Mouse (Mus musculus): ENCODE measurements at regions not wholly inside any gene's neighbourhood (a gene's known extent, or its start where the extent isn't known, plus 50 kb on each side); places are given as distances from the start of the nearest gene placed in this dataset.
A peak's percentile ranks its signal among the peaks of the same experiment; 100 is the strongest.

- peaks cover 2% of the 10 kb centered on the region for H3K4me1 ChIP-seq (replicated peaks)
- no peak overlapping the region for H3K4me2 ChIP-seq
- 86% methylated on average over 8 of the region's 8 CpGs for WGBS
- H3K36me3 ChIP-seq: peaks cover 23% of the 10 kb centered on the region
- no peak overlapping the region for H3K27ac ChIP-seq (ENCODE audit: poor library complexity, severe bottlenecking)
- H3K9ac ChIP-seq: no peak overlapping the region
- H3K27me3 ChIP-seq (replicated peaks): no peaks in the 10 kb centered on the region
- H3K4me3 ChIP-seq: no peak overlapping the region
- no peak for ATAC-seq (ENCODE audit: insufficient number of reproducible peaks, low FRiP score)
- H3K9me3 ChIP-seq (replicated peaks): no peaks in the 10 kb centered on the region
Observed at GRCm38 (mm10) chr4:101342071-101342762, 76.9 kb upstream of the Ak4 start.

GRCm38 (mm10) chr4:101340741-101341140, 75.7 kb upstream of the Jak1 start:
- ATAC-seq (ENCODE audit: insufficient number of reproducible peaks, low FRiP score): no peak
- H3K9me3 ChIP-seq (replicated peaks): no peaks in the 10 kb centered on the region
- H3K36me3 ChIP-seq: peaks cover 12% of the 10 kb centered on the region
- no peak overlapping the region for H3K9ac ChIP-seq
- no peak overlapping the region for H3K4me3 ChIP-seq
- H3K4me1 ChIP-seq (replicated peaks): peaks cover 16% of the 10 kb centered on the region
- no peak overlapping the region for H3K27ac ChIP-seq (ENCODE audit: poor library complexity, severe bottlenecking)
- H3K4me2 ChIP-seq: no peak overlapping the region
- no peaks in the 10 kb centered on the region for H3K27me3 ChIP-seq (replicated peaks)

GRCm38 (mm10) chr4:101338211-101338610, 73.1 kb upstream of the Jak1 start:
- no peak overlapping the region for H3K4me3 ChIP-seq
- no peak for ATAC-seq (ENCODE audit: insufficient number of reproducible peaks, low FRiP score)
- H3K27me3 ChIP-seq (replicated peaks): no peaks in the 10 kb centered on the region
- peaks cover 17% of the 10 kb centered on the region for H3K4me1 ChIP-seq (replicated peaks)
- no peaks in the 10 kb centered on the region for H3K9me3 ChIP-seq (replicated peaks)
- no peaks in the 10 kb centered on the region for H3K36me3 ChIP-seq
- no peak overlapping the region for H3K9ac ChIP-seq
- H3K4me2 ChIP-seq: no peak overlapping the region
- no peak overlapping the region for H3K27ac ChIP-seq (ENCODE audit: poor library complexity, severe bottlenecking)

- Histone ChIP-seq H3K4me2 (no peak overlapping the region), H3K36me3 (no peaks in the 10 kb centered on the region), H3K4me3 (no peak overlapping the region), H3K27ac (ENCODE audit: poor library complexity, severe bottlenecking) (0 out of 2 replicates have a peak overlapping the region, but pooled peaks have one; percentile 8), H3K27me3 (replicated peaks) (no peaks in the 10 kb centered on the region), H3K4me1 (replicated peaks) (peaks cover 17% of the 10 kb centered on the region), H3K9ac (no peak overlapping the region), H3K9me3 (replicated peaks) (no peaks in the 10 kb centered on the region)
- ATAC-seq (ENCODE audit: insufficient number of reproducible peaks, low FRiP score): no peak
- WGBS: 18% methylated on average over 4 of the region's 4 CpGs
Observed at GRCm38 (mm10) chr4:101336811-101337210, 71.7 kb upstream of the Jak1 start.

GRCm38 (mm10) chr4:101336371-101336770, 71.3 kb upstream of the Jak1 start:
- no peak for ATAC-seq (ENCODE audit: insufficient number of reproducible peaks, low FRiP score)
- H3K9me3 ChIP-seq (replicated peaks): no peaks in the 10 kb centered on the region

GRCm38 (mm10) chr4:101333868-101334267, 68.8 kb upstream of the Jak1 start:
- H3K4me2 ChIP-seq: no peak overlapping the region
- no peak overlapping the region for H3K27ac ChIP-seq (ENCODE audit: poor library complexity, severe bottlenecking)
- no peak for ATAC-seq (ENCODE audit: insufficient number of reproducible peaks, low FRiP score)
- no peak overlapping the region for H3K4me3 ChIP-seq
- H3K9ac ChIP-seq: no peak overlapping the region
- peaks cover 17% of the 10 kb centered on the region for H3K4me1 ChIP-seq (replicated peaks)
- no peaks in the 10 kb centered on the region for H3K36me3 ChIP-seq
- 94% methylated on average over 10 of the region's 10 CpGs for WGBS
- no peaks in the 10 kb centered on the region for H3K9me3 ChIP-seq (replicated peaks)
- H3K27me3 ChIP-seq (replicated peaks): no peaks in the 10 kb centered on the region

More at GRCm38 (mm10) chr4:101336371-101336770, 71.3 kb upstream of the Jak1 start:
- H3K36me3 ChIP-seq: no peaks in the 10 kb centered on the region
- H3K27ac ChIP-seq (ENCODE audit: poor library complexity, severe bottlenecking): 0 out of 2 replicates have a peak overlapping the region, but pooled peaks have one; percentile 8
- no peak overlapping the region for H3K4me2 ChIP-seq
- no peaks in the 10 kb centered on the region for H3K27me3 ChIP-seq (replicated peaks)
- H3K4me3 ChIP-seq: no peak overlapping the region
- H3K4me1 ChIP-seq (replicated peaks): peaks cover 17% of the 10 kb centered on the region
- no peak overlapping the region for H3K9ac ChIP-seq

GRCm38 (mm10) chr4:101333036-101333435, 68.0 kb upstream of the Jak1 start:
- no peaks in the 10 kb centered on the region for H3K9me3 ChIP-seq (replicated peaks)
- no peak overlapping the region for H3K4me2 ChIP-seq
- WGBS: 63% methylated on average over 3 of the region's 3 CpGs
- H3K36me3 ChIP-seq: no peaks in the 10 kb centered on the region
- H3K9ac ChIP-seq: no peak overlapping the region
- peaks cover 17% of the 10 kb centered on the region for H3K4me1 ChIP-seq (replicated peaks)
- no peak overlapping the region for H3K4me3 ChIP-seq
- H3K27me3 ChIP-seq (replicated peaks): no peaks in the 10 kb centered on the region
- no peak for ATAC-seq (ENCODE audit: insufficient number of reproducible peaks, low FRiP score)
- H3K27ac ChIP-seq (ENCODE audit: poor library complexity, severe bottlenecking): no peak overlapping the region

- no peak overlapping the region for H3K4me2 ChIP-seq
- peaks cover 5% of the 10 kb centered on the region for H3K4me1 ChIP-seq (replicated peaks)
- 76% methylated on average over 4 of the region's 4 CpGs for WGBS
Observed at GRCm38 (mm10) chr4:101331231-101331630, 66.1 kb upstream of the Jak1 start.

GRCm38 (mm10) chr4:101329060-101329459, 64.0 kb upstream of the Jak1 start:
- no peak for ATAC-seq (ENCODE audit: insufficient number of reproducible peaks, low FRiP score)
- H3K4me1 ChIP-seq (replicated peaks): no peaks in the 10 kb centered on the region
- H3K27ac ChIP-seq (ENCODE audit: poor library complexity, severe bottlenecking): no peak overlapping the region
- no peak overlapping the region for H3K4me2 ChIP-seq
- H3K36me3 ChIP-seq: no peaks in the 10 kb centered on the region
- no peak overlapping the region for H3K9ac ChIP-seq
- no peaks in the 10 kb centered on the region for H3K9me3 ChIP-seq (replicated peaks)
- no peaks in the 10 kb centered on the region for H3K27me3 ChIP-seq (replicated peaks)
- H3K4me3 ChIP-seq: no peak overlapping the region
- 76% methylated on average over 7 of the region's 7 CpGs for WGBS

More at GRCm38 (mm10) chr4:101331231-101331630, 66.1 kb upstream of the Jak1 start:
- Histone ChIP-seq H3K9me3 (replicated peaks) (no peaks in the 10 kb centered on the region), H3K36me3 (no peaks in the 10 kb centered on the region), H3K27me3 (replicated peaks) (no peaks in the 10 kb centered on the region), H3K27ac (ENCODE audit: poor library complexity, severe bottlenecking) (no peak overlapping the region), H3K4me3 (no peak overlapping the region), H3K9ac (no peak overlapping the region)
- ATAC-seq (ENCODE audit: insufficient number of reproducible peaks, low FRiP score): no peak

- no peaks in the 10 kb centered on the region for H3K27me3 ChIP-seq (replicated peaks)
Observed at GRCm38 (mm10) chr4:101326067-101326466, 61.0 kb upstream of the Jak1 start.

GRCm38 (mm10) chr4:101321731-101322130, 56.6 kb upstream of the Jak1 start:
- Histone ChIP-seq H3K4me2 (no peak overlapping the region), H3K36me3 (no peaks in the 10 kb centered on the region), H3K27ac (ENCODE audit: poor library complexity, severe bottlenecking) (no peak overlapping the region), H3K4me1 (replicated peaks) (no peaks in the 10 kb centered on the region), H3K4me3 (no peak overlapping the region), H3K9me3 (replicated peaks) (0 out of 2 replicates have a peak, but pooled peaks cover 3% of the 10 kb centered on the region), H3K9ac (no peak overlapping the region), H3K27me3 (replicated peaks) (no peaks in the 10 kb centered on the region)
- 71% methylated on average over 2 of the region's 2 CpGs for WGBS
- no peak for ATAC-seq (ENCODE audit: insufficient number of reproducible peaks, low FRiP score)

More at GRCm38 (mm10) chr4:101326067-101326466, 61.0 kb upstream of the Jak1 start:
- Histone ChIP-seq H3K36me3 (no peaks in the 10 kb centered on the region), H3K4me1 (replicated peaks) (no peaks in the 10 kb centered on the region), H3K9me3 (replicated peaks) (0 out of 2 replicates have a peak, but pooled peaks cover 3% of the 10 kb centered on the region), H3K9ac (no peak overlapping the region), H3K27ac (ENCODE audit: poor library complexity, severe bottlenecking) (no peak overlapping the region), H3K4me2 (no peak overlapping the region), H3K4me3 (no peak overlapping the region)
- WGBS: 80% methylated on average over 3 of the region's 3 CpGs
- no peak for ATAC-seq (ENCODE audit: insufficient number of reproducible peaks, low FRiP score)

GRCm38 (mm10) chr4:101320587-101320986, 55.5 kb upstream of the Jak1 start:
- Histone ChIP-seq H3K9ac (no peak overlapping the region), H3K36me3 (no peaks in the 10 kb centered on the region), H3K9me3 (replicated peaks) (0 out of 2 replicates have a peak, but pooled peaks cover 3% of the 10 kb centered on the region), H3K27me3 (replicated peaks) (no peaks in the 10 kb centered on the region), H3K27ac (ENCODE audit: poor library complexity, severe bottlenecking) (no peak overlapping the region), H3K4me2 (no peak overlapping the region), H3K4me1 (replicated peaks) (no peaks in the 10 kb centered on the region), H3K4me3 (no peak overlapping the region)
- no peak for ATAC-seq (ENCODE audit: insufficient number of reproducible peaks, low FRiP score)
- WGBS: 59% methylated on average over 2 of the region's 2 CpGs
